Mouse (Mus musculus) retina, adult 2 months (tissue): Measurements from ENCODE around the gene Unc13a.

Experiments used
- DNase-seq: peaks from one replicate; pipeline ENCODE4 v3.0.0-alpha.2; 2012; ENCODE audit warnings: low read depth, low spot score

Unc13a gene

DNA sequence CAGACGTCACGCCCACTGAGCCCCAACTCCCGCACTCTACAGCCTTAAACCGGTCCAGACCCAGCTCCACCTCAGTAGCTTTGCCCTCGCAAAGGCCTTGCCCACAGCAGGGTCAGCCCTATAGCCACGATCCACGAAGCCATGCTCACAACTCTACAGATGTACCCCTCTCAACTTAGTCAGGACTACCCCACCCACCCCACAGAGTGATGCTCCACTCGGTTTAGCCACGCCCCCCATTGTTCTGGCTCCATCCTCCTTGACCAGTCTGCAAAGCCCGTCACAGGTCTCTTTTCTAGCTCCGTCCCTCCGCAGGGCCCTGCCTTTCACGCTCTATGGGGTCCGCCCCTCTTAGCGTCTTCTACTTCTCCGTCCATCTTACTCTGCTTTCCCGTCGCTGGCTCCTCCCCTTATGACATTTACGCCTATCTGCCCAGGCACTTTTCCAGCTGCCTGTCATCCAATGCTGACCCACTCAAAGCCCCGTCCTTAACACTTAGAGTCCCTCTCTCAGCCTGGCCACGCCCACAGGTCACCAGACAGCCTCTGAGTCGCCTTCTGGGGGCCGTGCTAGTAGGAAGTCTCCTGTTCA, 14.7 kb upstream of the Unc13a start:
- no peak for DNase-seq

DNA sequence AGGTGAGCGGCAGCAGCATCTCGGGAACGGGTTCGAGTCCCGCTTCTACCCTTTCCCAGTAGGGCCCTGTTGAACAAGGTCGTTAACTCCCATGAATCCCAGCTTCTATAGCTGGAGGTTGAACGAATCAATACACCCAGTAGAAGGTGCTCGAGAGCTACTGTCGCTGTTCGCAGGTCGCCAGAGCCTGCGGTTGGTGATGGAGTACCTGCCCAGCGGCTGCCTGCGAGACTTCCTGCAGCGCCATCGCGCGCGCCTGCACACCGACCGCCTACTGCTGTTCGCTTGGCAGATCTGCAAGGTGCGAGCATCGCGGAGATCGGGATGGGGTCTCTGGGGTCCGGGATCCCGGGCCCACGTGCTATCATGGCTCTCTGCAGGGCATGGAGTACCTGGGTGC, 14.0 kb upstream of the Unc13a start:
- DNase-seq: no peak

DNA sequence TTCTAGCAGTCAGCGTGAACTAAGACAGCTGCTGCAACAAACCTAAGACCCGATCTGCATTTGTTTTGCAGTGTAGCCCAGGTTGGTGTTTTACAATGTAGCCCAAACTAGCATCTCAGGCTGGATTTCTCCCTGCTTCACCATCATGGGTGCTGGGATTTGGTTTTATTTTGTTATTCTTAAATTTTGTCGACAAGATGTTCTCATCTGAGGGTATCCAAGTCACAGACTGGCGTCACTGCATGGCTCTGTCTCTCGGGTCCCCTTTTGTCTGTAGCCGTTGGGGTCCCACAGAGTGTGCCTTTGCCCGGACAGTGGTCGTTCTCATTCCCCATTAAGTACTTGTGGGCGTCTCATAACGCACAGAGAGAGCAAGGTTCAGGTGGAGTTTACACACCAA, 13.1 kb upstream of the Unc13a start:
- DNase-seq: no peak

DNA sequence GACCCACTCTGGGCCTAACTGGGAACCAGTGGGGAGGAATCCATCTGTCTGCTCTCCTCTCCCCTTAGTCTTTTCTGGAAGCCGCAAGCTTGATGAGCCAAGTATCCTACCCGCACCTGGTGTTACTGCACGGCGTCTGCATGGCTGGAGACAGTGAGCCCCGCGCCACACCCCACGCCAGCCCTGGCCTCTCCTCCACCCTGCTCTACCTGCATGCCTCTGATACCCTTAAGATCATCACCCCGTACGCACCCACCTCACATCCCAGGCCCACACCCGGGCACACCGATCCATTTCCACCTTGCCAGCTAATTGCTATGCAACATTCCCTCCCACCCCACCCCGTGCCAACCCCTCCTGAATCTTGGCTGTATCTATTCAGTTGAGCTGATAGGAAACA, 11.3 kb upstream of the Unc13a start:
- no peak for DNase-seq

DNA sequence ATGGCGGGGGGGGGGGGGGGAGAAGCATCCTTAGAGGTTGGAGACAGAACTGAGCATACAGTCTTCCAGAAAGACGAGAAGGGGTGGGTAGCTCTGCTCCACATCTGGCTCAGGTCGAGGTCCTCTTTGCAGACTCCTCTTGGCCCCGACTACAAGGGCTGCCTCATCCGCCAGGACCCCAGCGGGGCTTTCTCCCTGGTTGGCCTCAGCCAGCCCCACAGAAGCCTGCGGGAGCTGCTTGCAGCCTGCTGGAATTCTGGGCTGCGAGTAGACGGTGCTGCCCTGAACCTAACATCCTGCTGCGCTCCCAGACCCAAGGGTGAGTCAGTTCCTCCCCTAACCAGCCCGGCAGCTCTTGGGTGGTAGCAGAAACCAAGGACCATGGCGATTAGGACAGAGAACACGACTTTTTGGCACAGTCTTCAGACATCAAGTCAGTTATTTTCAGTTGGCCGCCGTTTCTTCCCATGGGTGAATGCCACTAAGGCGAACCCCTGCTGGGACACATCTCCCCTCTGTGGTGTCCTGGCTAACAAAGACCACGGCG, 9.9 kb upstream of the Unc13a start:
- DNase-seq: no peak

DNA sequence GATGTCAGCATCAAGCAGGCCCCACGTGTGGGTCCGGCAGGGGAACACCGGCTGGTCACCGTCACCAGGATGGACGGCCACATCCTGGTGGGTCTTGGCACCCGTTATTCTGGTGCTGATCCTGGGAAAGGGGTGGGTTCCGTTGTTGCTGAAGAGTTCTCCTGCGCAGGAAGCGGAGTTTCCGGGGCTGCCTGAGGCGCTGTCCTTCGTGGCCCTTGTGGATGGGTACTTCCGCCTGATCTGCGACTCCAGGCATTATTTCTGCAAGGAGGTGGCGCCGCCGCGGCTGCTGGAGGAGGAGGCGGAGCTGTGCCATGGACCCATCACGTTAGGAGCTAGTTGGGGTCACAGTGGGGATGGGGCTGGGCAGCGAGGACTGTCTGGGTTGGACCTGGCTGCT, 8.9 kb upstream of the Unc13a start:
- no peak for DNase-seq

DNA sequence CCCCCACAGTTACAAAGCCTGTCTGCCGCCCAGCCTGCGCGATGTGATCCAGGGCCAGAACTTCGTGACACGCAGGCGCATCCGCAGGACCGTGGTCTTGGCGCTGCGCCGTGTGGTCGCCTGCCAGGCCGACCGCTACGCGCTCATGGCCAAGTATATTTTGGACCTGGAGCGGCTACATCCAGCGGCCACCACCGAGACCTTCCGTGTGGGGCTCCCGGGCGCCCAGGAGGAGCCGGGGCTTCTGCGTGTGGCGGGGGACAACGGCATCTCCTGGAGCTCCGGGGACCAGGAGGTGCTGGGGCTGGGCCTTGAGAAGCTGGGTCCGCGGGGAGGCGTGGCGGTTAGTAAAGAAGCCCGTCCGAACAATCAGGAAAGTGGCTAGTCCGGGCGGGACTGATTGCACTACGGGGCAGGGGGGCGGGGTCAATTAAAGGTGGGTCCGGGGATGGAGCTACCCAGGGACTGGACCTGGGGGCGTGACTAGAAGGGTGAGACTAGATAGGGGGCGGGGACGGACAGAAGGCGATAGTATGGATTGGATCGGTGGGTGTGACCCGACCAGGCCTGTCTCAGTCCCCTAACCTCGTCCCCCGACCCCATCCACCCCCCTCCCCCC, 8.1 kb upstream of the Unc13a start:
- DNase-seq: no peak

DNA sequence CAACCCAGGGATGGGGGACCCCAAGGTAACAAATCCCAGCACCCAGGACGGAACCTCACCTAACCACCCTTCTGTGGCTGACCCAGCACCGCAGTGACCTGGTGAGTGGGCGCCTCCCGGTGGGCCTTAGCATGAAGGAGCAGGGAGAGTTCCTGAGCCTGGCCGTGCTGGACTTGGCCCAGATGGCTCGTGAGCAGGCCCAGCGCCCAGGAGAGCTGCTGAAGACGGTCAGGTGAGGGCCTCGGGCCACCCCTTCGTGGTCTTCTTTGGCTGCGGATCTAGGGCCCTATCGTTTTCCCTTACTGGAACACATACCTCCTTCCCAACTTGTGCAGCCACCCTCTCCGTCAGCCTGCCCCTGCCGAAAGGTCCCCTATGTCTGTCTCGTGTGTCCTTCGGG, 7.6 kb upstream of the Unc13a start:
- no peak for DNase-seq

DNA sequence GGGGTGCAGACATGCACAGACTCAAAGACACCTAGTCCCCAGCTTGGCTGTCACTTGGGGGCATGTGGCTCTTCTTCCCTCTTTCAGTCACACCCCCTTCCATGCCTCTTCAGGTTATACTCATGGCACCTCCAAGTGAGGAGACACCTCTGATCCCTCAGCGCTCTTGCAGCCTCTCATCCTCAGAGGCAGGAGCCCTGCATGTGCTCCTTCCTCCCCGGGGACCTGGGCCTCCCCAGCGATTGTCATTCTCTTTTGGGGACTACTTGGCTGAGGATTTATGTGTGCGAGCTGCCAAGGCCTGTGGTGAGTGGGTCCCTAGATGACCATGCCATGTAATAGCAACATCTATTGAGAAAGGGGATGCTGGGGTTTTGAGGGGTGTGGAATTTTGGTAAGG, 6.7 kb upstream of the Unc13a start:
- DNase-seq: no peak

DNA sequence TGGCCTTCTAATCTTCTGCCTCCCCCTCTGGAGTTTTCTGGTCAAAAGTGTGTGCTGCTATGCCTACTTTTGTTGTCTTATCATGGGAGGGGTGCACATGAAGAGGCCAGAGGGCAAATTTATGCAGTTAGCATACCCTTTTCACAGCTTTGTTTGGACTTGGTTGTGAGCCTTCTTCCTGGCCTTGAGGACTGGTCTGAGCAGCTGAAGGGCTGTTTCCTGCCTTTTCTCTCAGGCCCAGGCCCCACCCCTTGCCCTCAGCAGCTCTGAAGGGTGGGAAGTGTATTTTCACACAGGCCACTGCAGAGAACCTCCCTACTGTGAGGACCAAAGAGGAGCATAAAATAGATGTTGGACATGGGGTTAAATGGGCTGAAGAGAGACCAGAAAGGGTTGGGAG, 6.0 kb upstream of the Unc13a start:
- no peak for DNase-seq

DNA sequence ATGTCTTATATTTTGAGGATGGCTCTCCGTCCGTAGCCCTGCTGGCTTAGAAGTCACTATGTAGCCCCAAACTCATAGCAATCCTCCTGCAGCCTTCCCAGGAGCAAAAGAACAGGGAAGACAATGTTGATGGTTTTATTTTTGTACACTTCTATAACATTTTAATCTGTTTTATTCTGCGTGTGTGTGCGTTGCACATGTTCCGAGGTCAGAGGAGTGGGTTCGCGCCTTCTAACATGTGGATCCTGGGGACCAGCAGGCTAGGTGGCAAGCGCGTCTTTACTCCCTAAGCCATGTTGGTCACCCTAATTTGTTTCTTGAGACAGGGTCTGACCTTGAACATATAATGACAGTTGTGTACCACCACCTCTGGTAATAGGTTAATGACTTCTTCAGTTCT, 5.2 kb upstream of the Unc13a start:
- no peak for DNase-seq

DNA sequence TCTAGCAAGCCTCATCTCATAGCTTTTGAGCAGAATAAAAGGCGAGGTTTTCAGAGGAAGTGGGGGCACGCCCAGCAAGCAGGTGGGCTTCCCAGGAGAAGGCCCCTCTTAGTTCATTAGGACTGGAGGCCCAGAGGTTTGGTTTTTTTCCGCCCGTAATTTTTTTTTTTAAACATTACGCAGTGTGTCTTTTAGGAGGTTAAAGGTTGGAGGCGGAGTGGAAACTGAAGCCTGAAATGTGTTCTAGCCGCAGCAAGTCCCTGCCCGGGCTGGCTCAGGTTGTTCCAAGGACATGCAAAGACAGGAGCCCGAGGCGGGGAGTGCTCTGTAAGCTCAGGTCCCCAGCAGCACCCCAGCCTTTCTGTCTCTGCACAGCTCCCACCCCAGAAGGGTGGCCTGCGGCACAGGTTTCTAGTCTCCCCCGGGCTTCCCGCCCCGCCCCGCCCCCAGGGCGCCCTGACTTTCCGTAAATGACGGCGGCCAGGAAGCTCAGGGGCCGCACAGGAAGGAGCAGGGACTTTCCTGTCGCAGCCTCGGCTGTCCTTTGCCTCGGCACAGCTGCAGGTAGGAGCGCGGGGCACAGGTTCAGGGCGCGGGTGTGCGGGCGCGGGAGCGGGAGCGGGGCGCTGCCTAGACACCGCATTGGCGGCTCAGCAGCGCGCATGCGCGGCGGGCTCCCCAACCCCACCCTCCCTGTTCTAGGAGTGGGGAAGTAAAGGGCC, 4.6 kb upstream of the Unc13a start, which contains the start of gene Jak3:
Jak3 (plus strand) TSS at position 277 of the 722 bp plus-strand sequence.
- no peak for DNase-seq

DNA sequence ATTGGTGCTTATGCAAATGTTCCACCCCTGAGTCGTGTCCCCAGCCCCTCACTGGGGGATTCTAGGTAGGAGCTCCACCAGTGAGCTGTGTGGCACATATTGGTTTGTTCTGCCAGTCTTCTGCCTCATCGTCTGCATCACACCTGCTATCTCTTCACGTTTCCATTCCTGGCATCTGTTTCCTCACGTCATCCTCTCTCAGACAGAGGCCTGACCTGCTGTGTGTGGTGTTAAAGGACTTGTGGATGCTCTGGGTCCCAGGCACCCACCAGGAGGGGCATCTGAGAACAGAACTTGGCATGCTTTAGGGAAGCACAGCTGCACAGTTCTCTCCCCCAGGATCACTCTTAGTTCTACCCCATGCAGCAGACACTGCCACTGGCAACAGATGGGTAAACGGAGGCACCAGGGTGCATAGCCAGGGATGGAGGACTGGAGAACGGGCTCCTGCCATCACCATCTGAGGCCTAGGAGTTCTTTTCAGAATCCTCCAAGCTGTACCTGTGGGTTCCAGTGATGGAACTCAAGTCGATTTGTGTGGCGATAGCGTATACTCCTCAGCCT, 4.0 kb upstream of the Unc13a start:
- DNase-seq: no peak

DNA sequence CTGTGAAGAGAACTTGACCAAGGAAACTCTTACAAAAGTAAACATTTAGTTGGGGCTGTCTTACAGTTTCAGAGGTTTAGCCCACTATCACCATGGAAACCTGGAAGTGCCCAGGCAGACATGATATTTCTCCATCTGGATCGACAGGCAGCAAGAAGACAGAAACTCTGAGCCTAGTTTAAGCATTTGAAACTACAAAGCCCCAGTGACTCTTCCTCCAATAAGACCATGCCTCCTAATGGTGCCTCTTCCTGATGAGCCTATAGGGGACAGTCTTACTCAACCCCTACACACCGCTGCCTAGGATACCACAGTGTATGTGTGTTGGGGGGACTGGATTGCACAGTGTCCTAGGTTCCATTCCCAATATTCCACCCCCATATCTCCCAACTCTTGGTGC, 2.5 kb upstream of the Unc13a start:
- DNase-seq: no peak

DNA sequence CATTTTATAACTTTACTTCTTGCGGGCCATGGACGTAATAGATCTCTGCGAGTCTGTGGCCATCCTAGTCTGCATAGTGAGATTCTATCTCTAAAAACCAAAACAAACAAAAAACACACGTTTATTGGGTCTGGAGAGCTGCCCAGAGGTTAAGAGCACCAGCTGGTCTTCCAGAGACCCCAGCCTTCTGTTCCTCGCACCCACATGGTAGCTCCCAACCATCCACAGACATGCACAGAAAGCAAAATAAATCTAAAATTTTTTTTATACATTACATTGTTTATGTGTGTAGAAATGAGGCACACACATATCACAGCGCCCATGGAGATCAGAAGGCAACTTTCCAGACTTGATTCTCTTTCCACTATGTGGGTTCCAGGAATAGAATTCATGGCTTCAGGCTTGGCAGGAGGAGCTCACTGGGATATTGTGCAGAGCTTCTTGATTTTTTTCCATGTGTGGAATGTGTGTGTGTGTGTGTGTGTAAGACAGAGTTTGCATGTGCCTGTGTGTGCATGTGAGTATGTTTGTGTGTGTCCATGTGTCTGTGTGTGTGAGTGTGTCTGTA, 695 bp upstream of the Unc13a start:
- DNase-seq: no peak

DNA sequence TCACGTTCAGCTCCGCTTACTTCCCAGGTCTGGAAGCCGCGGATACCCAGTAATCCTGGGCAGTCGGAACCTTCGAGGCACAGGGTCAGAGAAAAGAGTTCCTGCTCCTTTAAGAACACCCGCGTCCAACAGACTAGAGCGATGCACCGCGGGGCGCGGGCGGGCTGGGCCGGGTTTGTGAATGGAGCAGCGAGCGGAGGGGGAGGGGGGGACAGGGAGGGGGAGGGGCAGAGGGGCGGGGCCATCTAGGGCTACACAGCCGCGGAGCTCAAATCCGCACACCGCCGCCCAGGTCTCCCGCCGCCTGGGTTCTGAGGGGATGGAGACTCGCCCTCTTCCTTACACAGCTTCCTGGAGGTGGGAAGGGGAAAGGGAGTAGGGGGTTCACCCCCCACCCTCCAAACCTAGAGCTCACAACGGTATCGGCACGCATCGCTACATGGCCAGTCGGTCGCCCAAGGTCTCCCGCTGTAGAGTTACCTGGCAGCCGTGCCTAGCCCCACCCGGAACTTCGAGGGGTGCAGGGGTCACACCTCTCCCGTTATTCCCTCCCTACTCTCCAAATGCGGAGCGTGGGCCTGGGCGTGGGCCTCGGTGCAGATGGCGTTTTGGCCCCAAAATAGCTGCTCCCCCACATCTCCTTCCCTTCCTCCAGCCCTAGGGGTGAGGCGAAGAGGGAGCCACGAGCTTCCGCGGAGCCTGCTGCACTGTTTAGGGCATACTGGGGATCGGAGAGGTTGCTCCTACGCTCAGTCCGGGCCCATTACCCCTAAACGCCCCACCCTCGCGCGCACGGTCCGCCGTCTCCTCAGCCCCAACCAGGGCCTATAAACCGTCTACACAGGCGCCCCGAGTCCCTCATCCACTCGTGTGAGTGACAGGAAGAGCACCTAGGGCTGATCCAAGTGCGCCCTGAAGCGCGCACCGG, 672 bp downstream of the Unc13a start:
- DNase-seq: peak; percentile 70

DNA sequence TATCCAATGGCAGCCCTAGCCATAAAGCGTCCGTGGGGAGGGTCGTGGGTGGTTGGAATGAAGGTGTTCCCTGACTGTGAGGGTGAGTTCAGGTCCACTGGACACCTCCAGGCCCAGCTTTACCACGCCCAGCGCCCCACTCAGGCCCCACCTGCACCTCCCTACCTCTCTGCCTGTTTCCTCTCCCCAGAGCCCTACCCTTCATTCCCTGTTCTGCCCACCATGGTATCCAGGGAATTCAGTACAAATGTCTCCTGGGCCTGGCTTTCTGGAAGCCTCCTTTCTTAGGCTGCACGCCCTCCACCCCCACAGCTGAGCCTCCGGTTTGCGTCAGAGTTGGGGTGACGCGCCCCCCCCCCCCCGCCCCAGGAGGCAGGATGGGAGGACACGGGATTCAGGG, 1.4 kb downstream of the Unc13a start:
- DNase-seq: no peak

DNA sequence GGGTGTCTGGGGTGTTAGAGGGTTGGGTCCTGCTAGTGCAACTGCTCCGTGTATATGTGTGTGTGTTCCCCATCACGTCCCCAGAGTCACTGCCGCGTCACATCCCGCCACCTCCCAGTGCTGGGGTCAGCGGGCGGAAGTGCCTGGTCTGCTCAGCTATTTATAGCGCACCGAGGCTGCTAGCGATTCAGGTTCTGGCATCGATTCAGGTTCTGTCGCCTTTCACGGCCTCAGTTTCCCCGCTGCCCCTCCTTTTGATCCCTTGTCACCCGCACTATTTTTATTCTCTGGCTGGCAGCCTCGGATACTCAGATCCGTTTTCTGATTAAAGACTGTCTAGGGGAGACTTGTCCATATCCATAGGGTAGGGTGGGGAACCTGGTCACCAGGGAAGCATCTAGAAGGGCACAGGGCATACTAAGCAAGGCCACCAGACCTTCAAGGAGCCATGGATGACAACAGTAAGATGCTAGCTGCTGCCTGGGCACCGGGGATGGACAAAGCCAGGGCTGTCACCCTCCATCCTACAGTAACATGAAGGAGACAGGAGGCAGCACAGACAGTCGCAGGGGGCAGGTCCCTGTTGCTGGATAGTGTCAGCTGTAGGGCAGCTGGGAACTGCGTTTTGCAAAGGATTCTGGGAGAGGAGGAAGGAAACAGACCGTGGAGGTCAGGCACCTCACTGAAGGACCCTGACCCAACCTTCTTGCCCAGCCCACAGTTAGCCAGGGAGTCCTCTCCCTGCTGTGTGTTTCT, 3.2 kb downstream of the Unc13a start:
- no peak for DNase-seq

DNA sequence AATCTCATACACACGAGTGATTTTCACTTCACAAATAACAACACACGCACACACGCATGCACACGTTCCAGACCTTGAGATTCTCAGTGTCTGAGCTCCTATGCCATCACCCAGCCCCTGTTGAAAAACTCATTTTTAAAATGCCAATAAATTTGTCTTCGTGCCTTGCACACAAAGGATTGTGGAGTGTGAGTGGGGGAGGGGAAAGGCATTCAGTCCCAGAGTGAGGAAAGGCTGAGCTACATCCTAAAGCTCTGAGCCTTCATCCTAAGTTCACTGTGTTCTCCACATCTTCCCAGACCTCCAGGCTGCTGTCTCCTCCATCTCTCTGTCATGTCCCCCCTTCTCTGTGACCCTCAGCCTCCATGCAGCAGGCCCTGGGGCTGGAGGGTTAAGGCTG, 4.3 kb downstream of the Unc13a start:
- no peak for DNase-seq

DNA sequence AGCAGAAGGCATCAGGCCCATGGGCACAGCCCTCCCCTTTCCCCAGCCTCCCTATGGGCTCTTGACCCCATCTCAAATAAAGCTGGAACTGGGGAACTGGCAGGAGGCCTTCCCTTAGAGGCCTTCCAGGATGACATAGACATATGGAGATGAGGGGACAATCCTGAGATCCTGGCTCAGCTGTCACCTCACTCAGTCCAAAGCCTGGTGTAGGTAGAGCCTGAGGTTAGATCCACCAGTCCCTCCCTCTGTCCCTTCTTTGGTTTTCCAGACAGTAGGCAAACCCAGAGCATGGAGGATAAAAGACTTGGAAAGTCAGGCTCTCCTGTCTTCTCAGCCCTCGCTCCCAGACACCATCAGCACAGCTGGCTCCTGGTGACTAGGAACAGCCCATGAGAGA, 4.7 kb downstream of the Unc13a start:
- no peak for DNase-seq
